Mouse (Mus musculus) embryonic stem cell, embryonic (primary cell): ENCODE measurements around the gene Mxi1.

ENCODE experiments used
- CTCF ChIA-PET, 4 experiments: fragments of 300-600 bp in 2 of 4; fragments of 350-600 bp in 2 of 4; sonication (Branson Sonifier 250); formaldehyde crosslinking; loops; one replicate each; lab custom pipeline; 2022; ENCODE audit warnings: inconsistent platforms in 2 of 4; lab: Charles Lee
- POLR2A ChIA-PET, 4 experiments: fragments of 300-600 bp in 2 of 4; fragments of 350-600 bp in 2 of 4; sonication (Branson Sonifier 250); formaldehyde crosslinking; loops; one replicate each; lab custom pipeline; 2022; ENCODE audit warnings: antibody characterized with exemption in 4 of 4, inconsistent platforms in 1 of 4; lab: Charles Lee

The Mxi1 gene

GRCm38 (mm10) chr19:53364963-53365362 lies 54.6 kb downstream of the Mxi1 start:
- ChIA-PET POLR2A (interaction anchor here in 2 of 4 experiments (1.0 to 2.2 kb wide), 7 partner anchors 12 to 235 kb away, joined by 3 to 12 read pairs (median 5); no protein-coding TSS in a partner anchor), CTCF (interaction anchor here in 3 of 4 experiments (0.6 to 1.4 kb wide), 5 partner anchors 64 to 384 kb away, joined by 3 to 5 read pairs (median 3); no protein-coding TSS in a partner anchor)

GRCm38 (mm10) chr19:53366057-53366775 lies 55.9 kb downstream of the Mxi1 start:
- ChIA-PET POLR2A (interaction anchor here in 1 of 4 experiments (0.6 to 2.2 kb wide), 5 partner anchors 11 to 233 kb away, joined by 3 to 16 read pairs (median 6); no protein-coding TSS in a partner anchor), CTCF (interaction anchor here in 2 of 4 experiments (1.3 to 1.4 kb wide), 2 partner anchors 119 kb away, joined by 3 to 4 read pairs; no protein-coding TSS in a partner anchor)

DNA sequence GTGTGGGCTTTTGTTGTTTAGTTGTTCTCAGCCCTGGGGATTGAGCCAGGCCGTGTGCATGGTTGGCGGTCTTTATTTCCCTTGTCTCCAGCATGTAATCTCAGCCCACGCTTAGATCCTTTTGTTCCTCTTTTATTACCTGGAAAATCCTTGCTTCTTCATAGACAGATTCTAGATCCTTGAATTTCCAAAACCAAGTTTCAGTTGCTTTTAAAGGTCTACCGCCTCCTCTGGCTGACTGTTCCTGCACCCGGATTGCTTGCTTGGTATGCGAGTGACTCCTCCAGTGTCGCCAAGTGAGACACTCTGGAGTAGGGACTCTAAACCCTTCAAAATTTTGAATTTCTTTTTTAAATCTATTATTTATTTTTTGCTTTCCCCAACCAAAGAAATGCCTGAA lies 56.6 kb downstream of the Mxi1 start:
- ChIA-PET CTCF (no interaction called here), POLR2A (interaction anchor here in 1 of 4 experiments (1.3 to 2.2 kb wide), 2 partner anchors 10 to 119 kb away, joined by 3 to 12 read pairs; no protein-coding TSS in a partner anchor)

DNA sequence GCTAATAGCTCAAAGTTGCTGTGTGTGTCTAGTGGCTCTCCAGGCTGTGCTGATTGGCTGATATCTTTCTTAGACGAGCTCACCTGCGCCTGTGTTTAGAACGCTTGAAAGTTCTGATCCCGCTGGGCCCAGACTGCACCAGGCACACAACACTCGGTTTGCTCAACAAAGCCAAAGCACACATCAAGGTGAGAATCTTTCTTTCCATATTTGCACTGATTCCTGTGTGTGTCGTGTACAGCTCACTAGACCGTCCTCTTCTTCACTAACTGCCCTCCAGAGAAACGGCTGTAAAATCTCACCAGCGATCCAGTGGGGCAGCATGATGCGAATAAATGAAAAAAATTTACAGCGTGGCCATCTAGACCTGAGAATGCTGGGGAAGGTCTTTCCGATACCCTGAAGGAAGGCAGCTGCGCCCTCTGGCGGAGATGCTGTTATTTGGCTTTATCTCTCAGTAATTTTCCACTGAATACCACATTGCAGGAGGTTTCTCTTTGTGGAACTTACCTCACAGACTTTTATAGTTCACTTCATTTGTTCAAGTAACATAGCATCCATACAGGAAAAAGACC lies 59.2 kb downstream of the Mxi1 start:
- CTCF ChIA-PET: interaction anchor here (0.6 to 3.1 kb wide), 30 partner anchors 9 to 366 kb away, joined by 3 to 32 read pairs (median 3); partner anchors contain the start of gene Mxi1 (in 1 of the 4)
- POLR2A ChIA-PET: interaction anchor here (0.6 to 10.9 kb wide), 31 partner anchors 8 to 765 kb away, joined by 3 to 211 read pairs (median 4); partner anchors contain the start of genes Smc3 (in 1 of the 4) and Smndc1 (in 1 of the 4)

DNA sequence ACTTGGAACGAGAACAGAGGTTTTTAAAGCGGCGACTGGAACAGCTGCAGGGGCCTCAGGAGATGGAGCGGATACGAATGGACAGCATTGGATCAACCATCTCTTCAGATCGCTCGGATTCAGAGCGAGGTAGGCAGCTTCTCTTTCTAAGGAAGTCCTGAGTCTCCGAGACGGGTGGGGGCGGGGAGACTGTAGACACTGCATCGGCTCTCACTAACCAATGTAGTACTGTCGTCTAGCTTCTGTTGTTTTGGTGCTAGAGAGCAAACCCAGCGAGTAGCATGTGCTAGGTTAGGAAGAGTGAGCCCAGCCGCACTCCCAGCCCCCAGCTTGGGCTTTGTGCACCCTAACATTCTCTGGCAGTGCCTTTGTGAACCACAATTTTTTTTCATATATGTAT lies 59.9 kb downstream of the Mxi1 start:
- ChIA-PET POLR2A (interaction anchor here in 2 of 4 experiments (0.6 to 10.9 kb wide), 14 partner anchors 9 to 533 kb away, joined by 3 to 211 read pairs (median 4); partner anchors contain the start of genes Smc3 (in 1 of the 2) and Smndc1 (in 1 of the 2)), CTCF (interaction anchor here (0.6 to 3.1 kb wide), 13 partner anchors 10 to 362 kb away, joined by 3 to 32 read pairs (median 5); no protein-coding TSS in a partner anchor)

DNA sequence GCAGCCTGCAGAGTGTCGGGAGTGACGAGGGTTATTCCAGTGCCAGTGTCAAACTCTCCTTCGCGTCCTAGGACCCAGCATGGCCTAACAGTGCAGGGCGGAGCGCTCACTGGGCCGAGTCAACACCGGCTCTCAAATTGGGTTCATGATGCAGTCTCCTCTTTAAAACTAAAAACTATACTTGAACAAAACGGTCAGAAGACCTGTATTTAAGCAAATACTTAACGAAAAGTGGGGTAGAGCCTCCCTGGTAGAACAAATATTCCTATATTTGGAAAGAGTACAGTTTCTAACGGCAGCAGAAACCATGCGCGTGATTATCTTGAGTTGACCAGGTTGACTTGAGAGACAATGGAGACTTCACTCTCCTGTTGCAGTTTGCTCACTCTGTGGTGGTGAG lies 61.3 kb downstream of the Mxi1 start, which contains the start of gene Gm10197:
Gm10197 (minus strand) TSS at position 101 of the 400 bp plus-strand sequence.
- ChIA-PET POLR2A (interaction anchor here in 3 of 4 experiments (0.8 to 10.9 kb wide), 10 partner anchors 8 to 313 kb away, joined by 3 to 211 read pairs (median 4); partner anchors contain the start of gene Smndc1 (in 1 of the 3)), CTCF (interaction anchor here in 2 of 4 experiments (0.5 to 1.2 kb wide), 3 partner anchors 22 to 299 kb away, joined by 3 to 8 read pairs (median 4); no protein-coding TSS in a partner anchor)

- ChIA-PET POLR2A (interaction anchor here in 3 of 4 experiments (0.6 to 10.9 kb wide), 8 partner anchors 10 to 783 kb away, joined by 3 to 211 read pairs (median 5); partner anchors contain the start of gene Smndc1 (in 1 of the 3)), CTCF (interaction anchor here in 3 of 4 experiments (0.6 to 1.2 kb wide), 4 partner anchors 10 to 344 kb away, joined by 5 to 11 read pairs (median 6); no protein-coding TSS in a partner anchor)
Observed at GRCm38 (mm10) chr19:53373570-53373969, 63.3 kb downstream of the Mxi1 start.

DNA sequence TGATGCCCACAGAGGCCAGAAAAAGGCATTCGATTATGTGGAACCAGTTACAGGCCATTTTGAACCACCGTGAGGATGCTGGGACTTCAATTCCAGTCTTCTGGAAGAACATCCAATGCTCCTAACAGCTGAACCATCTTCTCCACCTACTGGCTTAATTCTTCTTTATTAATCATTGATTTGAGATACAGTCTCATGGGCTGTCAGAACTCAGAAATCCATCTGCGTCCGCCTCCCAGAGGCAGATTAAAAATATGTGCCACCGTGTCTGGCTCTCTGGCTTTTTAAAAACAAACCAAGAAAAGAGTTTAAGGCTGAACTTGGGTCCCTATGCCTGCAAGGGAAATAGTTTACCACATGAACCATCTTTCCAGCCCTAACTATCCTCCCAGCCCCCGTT lies 65.0 kb downstream of the Mxi1 start:
- POLR2A ChIA-PET: interaction anchor here in 2 of 4 experiments (0.6 to 10.9 kb wide), 4 partner anchors 8 to 257 kb away, joined by 4 to 211 read pairs (median 5); partner anchors contain the start of gene Smndc1 (in 1 of the 2)

DNA sequence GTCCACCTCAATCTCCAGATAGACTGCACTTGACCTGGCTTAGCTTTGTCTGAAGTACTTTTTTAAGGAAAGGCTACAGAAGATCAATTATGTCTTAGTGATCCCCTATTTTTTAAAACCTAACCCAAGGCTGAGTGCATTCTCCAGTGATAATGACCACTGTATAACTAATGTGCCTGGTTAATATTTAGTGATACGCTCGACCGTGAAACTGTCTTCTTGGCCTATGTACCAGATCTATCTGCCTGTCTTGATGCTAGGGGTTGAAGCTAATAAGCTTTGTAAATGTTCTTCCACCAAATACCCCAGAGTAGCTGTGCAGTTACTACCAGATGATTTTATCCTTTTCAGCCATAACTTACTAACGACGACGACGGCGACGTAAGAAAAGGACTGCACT lies 65.5 kb downstream of the Mxi1 start:
- POLR2A ChIA-PET: interaction anchor here in 2 of 4 experiments (0.6 to 10.9 kb wide), 8 partner anchors 8 to 256 kb away, joined by 3 to 211 read pairs (median 5); partner anchors contain the start of gene Smndc1 (in 1 of the 2)

More for the DNA sequence above, 65.0 kb downstream of the Mxi1 start:
- CTCF ChIA-PET: no interaction called here

DNA sequence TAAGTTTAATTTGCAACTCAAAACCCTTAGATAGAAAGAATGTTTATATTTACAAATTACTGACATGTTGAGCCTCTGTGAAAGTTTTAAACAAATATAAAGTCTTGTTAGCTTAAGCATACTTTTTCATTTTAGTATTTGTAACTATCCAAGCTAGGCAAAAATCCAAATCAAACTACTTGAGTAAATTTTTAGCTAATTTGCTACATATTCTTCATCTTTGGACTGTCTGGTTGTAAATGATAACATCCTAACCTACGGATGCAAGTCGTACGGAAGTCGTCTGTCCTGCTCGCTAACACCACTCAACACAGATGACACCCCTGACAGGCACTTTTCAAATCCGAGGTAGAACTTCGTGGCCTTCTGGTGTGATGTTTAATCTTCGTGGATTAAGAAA lies 67.3 kb downstream of the Mxi1 start:
- CTCF ChIA-PET: interaction anchor here in 1 of 4 experiments (0.6 kb wide), 1 partner anchor 297 kb away, joined by 5 read pairs; no protein-coding TSS in a partner anchor
- POLR2A ChIA-PET: interaction anchor here in 3 of 4 experiments (0.6 to 14.4 kb wide), 18 partner anchors 4 to 236 kb away, joined by 3 to 211 read pairs (median 3); partner anchors contain the start of genes Dusp5 (in 1 of the 3), Gm10197 (in 1 of the 3) and Smndc1 (in 1 of the 3)

More for the DNA sequence above, 65.5 kb downstream of the Mxi1 start:
- CTCF ChIA-PET: no interaction called here

GRCm38 (mm10) chr19:53378421-53378820 lies 68.1 kb downstream of the Mxi1 start:
- CTCF ChIA-PET: no interaction called here
- POLR2A ChIA-PET: interaction anchor here in 3 of 4 experiments (0.6 to 14.4 kb wide), 16 partner anchors 5 to 236 kb away, joined by 3 to 211 read pairs (median 3); partner anchors contain the start of genes Dusp5 (in 1 of the 3), Gm10197 (in 1 of the 3) and Smndc1 (in 1 of the 3)

GRCm38 (mm10) chr19:53383336-53383735 lies 73.0 kb downstream of the Mxi1 start:
- CTCF ChIA-PET: interaction anchor here in 2 of 4 experiments (0.7 to 1.1 kb wide), 2 partner anchors 11 to 20 kb away, joined by 3 to 9 read pairs; no protein-coding TSS in a partner anchor
- POLR2A ChIA-PET: interaction anchor here (0.5 to 14.4 kb wide), 17 partner anchors 8 to 314 kb away, joined by 3 to 211 read pairs (median 4); partner anchors contain the start of genes Smc3 (in 2 of the 4) and Gm10197 (in 1 of the 4)

- CTCF ChIA-PET: no interaction called here
Observed at GRCm38 (mm10) chr19:53389417-53389816, 79.1 kb downstream of the Mxi1 start.

DNA sequence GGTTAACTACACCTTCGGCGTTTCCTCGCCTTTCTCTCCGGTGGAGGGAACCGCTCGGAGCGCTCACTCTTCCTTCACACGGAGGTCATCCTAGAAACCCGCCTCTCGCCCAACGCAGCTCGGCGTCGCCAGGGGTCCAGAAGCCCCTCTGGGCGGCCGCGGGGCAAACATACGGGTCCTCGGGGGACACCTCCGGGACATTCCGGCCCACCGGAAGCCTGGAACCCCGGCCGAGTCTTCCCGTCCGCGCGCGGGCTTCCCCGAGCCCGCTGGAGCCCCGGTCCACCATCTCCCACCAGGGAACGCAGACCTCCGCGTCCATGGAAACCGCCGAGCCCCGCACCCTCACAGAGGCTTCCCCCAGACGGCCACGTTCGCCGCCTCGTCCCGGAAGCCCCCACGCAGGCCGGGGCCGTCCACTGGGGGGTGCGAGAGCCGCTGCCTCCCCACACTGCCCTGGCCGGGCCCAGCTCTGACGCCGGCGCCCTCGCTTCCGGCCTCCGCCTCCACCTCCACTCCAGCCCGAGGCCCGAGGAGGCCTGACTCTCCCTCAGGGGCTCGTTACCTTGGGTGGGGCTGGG lies 79.6 kb downstream of the Mxi1 start:
- ChIA-PET CTCF (no interaction called here), POLR2A (interaction anchor here in 3 of 4 experiments (0.6 to 14.4 kb wide), 36 partner anchors 8 to 429 kb away, joined by 3 to 211 read pairs (median 4); partner anchors contain the start of genes Smc3 (in 3 of the 3), Gm10197 (in 1 of the 3) and Mxi1 (in 1 of the 3))

More at GRCm38 (mm10) chr19:53389417-53389816, 79.1 kb downstream of the Mxi1 start:
- POLR2A ChIA-PET: interaction anchor here in 3 of 4 experiments (0.7 to 14.4 kb wide), 46 partner anchors 8 to 430 kb away, joined by 3 to 211 read pairs (median 4); partner anchors contain the start of genes Smc3 (in 3 of the 3), Gm10197 (in 1 of the 3) and Mxi1 (in 1 of the 3)

- POLR2A ChIA-PET: interaction anchor here in 3 of 4 experiments (0.6 to 14.4 kb wide), 14 partner anchors 9 to 217 kb away, joined by 3 to 211 read pairs (median 4); partner anchors contain the start of genes Gm10197 (in 1 of the 3) and Smc3 (in 1 of the 3)
- CTCF ChIA-PET: no interaction called here
Observed at GRCm38 (mm10) chr19:53390495-53391007, 80.2 kb downstream of the Mxi1 start, which contains the start of gene Smndc1. Gene Smndc1 (minus strand): TSS chr19:53390578.

- ChIA-PET CTCF (interaction anchor here in 2 of 4 experiments (0.6 to 0.9 kb wide), 6 partner anchors 208 to 663 kb away, joined by 3 to 6 read pairs (median 4); partner anchors contain the start of gene Smc3 (in 1 of the 2)), POLR2A (interaction anchor here (0.7 to 14.4 kb wide), 48 partner anchors 12 to 534 kb away, joined by 3 to 211 read pairs (median 4); partner anchors contain the start of genes Dusp5 (in 2 of the 4), Smc3 (in 2 of the 4) and Gm10197 (in 1 of the 4))
Observed at GRCm38 (mm10) chr19:53391386-53391785, 81.1 kb downstream of the Mxi1 start.
